Mouse (Mus musculus) left cerebral cortex, adult 9 months (tissue): Measurements from ENCODE around the gene Dhx8.

ENCODE experiments used
- DNase-seq, 2 experiments: peaks; one replicate each; pipeline ENCODE4 v3.0.0; 2022; ENCODE audit warnings: low spot score in 2 of 2

Gene Dhx8

DNA sequence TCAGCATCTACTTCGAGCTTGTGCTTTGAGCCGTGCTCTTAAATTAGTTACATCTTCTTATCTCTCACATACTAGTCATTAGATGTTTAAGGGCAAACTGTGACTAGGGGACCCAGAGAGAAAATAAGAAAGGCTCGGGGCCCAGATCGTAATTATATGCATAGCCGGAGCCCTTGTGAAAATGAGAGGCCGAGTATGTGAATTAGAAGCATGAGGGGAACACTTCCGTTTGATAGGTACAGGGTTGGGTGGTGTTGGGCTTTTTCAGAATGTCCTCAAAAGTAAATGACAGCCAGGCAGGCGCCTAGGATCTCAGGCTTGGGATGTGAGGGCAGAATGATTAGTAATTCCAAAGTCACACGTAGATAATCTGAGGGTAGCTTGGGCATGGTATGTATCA, 877 bp downstream of the Dhx8 start:
- DNase-seq, result no peak

DNA sequence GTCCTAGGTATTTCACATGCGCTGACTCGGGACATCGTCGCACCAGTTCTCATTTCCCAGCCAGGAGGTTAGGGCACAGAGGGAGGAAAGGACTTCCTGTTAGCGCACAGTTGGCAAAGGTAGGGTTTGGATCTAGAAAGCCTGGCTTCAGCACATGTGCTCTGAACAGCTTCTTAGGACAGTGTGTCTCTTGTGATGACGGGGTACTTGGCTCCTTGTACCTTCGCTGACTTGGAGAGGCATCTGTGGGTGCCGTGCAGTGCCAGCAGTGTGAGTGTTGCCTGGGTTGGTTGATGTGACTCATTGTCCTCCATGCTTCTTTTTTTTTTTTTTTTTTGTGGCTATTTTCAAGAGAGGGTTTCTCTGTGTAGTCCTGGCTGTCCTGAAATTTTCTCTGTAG, 23.9 kb downstream of the Dhx8 start:
- DNase-seq, result peak in 1 of 2 experiments; percentile 52

DNA sequence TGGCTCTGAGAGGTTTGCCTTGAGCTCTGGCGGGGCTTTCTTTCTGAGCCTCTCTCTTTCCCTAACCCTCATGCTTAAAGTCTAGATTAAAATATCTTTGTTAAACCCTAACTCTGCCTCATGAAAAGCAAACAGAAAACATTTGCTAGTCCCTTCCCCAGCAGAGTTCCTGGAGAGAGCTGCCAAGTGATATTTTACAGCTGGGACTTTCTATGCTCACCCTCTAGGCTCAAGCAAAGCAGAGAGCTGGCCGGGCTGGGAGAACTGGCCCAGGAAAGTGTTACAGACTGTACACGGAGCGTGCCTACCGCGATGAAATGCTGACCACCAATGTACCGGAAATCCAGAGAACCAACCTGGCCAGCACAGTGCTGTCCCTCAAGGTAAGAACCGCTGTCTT, 24.6 kb downstream of the Dhx8 start:
- DNase-seq, result no peak

DNA sequence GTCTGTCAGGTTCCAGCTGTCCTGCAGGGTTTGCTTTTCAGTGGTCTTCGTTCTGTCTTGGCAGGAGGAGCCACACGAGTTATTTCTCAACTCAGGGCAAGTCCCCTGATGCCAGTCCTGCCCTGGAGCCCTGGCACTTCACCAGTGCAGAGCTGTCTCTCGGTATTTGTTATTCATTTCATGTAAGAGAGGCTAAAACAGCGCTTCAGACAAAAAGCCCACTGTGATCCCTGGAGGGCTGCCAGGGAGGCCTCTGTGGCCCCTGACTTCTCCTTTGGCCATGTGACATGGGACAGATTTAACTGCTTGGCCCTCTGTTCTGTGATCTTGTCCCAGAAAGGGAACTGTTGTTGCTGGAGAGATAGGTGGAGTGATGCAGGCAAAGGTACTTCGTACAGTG, 25.7 kb downstream of the Dhx8 start:
- peak in 1 of 2 experiments; percentile 65 for DNase-seq

DNA sequence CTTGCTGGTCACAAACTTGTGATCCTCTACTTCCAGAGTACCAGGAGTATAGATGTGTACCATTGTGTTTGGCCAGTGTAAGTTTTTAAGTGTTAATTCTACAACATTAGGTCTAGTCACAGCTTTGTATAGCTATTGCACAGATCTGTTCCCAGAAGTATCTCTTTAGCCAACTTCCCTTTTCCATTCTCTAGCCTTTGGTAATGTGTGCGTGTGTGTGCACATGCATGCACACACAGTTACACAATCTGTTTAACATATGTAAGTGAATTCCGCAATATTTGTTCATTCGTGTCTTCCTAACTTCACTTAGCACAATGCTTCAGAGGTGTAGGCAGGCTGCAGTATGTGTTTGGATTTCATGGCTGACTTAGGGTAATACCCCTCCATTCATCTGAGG, 26.8 kb downstream of the Dhx8 start:
- DNase-seq, result no peak

DNA sequence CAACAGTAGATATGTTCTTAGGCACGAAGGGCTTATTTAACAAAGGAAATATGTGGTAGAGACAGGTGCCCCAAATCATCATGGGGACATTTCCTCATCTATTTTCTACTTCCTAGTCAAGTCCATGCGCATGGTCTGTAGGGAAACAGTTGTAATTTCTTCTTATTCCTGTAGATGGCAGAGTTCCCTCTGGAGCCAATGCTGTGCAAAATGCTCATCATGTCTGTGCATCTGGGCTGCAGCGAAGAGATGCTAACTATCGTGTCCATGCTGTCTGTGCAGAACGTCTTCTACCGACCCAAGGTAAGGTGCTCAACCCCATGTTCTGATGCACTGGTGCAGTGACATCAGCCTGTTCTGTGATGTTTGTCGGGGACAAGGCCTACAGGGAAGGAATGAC, 31.0 kb downstream of the Dhx8 start:
- DNase-seq, result peak in 1 of 2 experiments; percentile 54

DNA sequence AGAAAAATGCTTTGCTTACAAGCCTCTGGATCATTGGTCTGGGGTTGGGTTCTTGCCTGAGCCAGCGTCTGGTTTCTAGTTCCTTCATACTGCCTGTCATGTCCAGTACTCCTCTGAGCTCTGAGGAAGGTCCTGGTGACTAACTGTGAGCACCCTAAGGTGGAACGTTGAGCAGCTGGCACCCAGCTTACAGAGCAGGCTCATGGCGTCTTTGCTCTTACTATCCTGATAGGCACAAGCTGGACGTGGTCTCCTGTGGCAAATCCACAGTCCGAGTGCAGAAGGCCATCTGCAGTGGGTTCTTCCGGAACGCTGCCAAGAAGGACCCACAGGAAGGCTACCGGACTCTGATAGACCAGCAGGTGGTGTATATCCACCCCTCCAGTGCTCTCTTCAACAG, 31.8 kb downstream of the Dhx8 start:
- DNase-seq, result no peak

DNA sequence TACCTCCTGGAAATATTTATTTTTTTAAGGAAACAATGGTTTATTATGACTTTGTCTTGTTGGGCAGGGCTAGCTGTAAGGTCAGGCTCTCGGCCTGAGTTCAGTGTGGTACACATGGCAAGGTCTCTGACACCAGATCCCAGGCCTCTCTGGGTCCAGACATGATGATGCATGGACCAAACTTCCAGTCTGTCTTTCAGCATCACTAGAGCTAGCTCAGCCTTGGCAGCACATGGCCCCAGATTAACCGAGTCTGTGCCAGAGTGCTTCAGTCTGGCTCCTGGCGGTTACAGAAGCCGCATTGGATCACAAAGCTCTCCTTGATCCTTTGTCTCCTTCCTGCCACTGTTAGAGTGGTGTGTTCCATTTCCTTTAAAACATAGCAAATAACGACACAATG, 34.6 kb downstream of the Dhx8 start:
- DNase-seq, result no peak

DNA sequence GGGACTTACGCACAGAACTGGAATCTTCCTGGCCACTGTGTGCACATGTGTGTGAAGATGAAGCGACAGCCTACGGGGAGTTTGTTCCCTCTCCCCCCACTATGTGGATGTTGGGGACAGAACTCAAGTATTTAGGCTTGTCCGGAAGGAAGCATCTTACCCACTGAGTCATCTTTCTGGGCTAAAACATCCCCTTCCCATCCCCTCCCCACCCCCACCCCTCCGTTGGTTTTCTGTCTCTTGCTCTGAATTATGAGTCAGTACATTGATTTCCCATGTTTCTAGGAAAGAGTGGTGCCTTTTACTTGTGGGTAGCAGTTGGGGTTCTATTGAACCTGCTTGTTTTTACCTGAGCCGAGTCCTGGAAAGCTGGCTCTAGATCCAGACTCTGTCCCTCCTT, 36.0 kb downstream of the Dhx8 start:
- no peak for DNase-seq

DNA sequence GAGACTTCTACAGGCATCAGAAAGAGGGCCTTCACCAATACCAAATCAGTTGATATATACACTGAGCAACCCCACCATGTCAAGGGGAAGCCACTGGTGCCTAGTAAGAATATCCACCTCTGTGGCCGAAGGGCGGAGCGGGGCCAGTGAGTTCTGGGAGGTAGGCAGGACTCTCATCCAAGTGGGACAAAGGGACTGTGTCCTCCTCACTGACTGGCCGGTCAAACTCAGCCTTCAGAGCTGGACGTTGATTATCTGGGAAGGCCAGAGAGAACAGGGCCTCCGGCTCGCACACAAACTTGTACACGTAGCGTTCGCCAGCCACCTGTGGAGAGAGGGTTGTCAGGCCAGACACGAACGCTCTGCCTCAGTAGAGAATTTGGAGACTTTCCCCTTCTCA, 37.5 kb downstream of the Dhx8 start:
- DNase-seq, result no peak

DNA sequence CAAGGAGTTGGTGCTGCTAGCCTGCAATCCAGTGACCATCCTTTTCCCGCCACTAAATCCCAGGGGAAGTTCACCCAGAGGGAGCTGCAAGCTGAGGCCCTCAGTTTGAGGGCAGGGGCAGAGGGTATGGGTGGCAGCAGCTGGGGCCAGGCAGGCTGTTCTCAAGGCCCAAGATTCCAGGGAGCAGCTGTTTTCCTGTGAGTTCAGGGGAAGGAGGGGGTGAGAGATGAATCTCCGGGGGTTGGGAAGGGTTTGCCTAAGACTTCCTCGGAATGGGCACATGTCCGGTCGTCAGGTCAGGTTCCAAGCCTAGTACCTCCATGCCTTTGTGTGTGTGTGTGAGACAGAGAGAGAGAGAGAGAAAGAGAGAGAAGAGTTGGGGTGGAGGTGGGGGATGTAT, 39.3 kb downstream of the Dhx8 start:
- no peak for DNase-seq

DNA sequence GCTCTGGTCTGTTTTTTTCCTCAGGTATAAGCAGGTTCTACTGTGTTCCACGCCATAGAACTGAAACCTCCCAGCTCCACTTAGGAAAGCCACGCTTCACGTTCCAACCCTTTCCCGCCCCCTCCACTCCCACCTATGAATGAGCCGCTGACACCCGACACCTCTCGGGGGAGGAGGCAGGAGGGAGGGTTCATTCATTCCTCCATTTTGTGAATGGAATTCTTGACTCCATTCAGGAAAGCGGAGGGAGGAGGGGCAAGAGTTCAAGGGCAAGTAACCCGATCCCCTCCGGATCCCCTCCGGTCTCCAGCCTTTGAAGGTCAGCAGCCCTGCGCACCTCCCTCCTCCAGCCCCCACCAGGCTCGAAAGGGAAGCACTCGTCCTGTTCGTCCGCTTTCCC, 39.7 kb downstream of the Dhx8 start:
- DNase-seq, result no peak

DNA sequence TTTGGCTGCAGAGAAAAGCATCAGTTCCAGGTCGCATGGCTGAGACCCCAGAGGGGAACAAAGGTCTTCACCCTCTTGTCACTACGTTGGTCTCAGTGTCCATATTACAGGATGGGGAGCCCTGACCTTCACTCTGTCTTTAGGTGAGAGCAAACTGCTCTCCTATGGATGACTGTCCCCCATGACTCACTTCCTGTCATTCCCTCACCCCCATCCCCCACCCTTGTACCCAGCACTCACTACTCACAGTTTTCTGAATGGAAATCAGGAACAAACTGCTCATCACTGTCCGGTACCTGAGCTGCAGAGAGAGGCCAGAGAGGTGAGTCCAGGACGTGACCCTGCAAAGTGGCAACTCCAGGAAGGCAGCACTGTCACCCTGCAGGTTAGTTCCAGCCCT, 44.1 kb downstream of the Dhx8 start:
- no peak for DNase-seq

DNA sequence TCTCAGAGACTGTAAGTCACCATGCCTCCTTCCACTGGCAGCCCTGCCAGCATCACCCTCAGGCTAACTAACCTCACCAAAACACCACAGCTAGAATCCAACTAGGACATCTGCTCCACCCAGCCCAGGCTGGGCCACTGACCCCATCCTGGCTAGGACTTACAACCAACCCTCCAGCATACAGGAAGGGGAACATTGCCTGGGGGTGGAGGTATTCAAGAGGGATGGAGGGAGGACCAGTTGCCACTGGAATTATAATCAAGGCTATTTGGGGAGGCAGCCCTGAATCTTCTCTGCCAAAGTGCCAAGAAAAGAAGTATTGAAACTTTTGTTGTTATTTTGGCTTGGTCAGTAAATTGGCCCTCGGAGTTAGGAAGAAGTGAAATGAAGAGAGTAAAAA, 50.4 kb downstream of the Dhx8 start:
- peak in 1 of 2 experiments; percentile 22 for DNase-seq

DNA sequence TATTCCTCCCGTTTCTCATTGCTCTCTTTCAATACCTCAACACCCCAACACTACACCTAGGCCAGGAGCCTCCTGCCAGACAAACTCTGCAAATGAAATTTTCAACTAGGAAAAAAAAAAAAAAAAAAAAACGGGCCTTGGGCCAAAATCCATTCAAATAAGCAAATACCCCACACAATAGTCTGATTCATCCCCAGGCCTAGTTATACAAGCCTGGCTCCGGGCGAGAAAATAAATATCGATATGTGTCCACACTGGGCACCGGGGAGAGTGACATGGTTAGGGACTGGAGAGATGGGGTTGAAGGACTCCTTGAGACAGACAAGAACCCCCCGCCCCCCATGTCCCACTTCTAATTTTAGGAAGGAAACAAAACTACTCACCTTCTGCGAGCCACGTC, 50.9 kb downstream of the Dhx8 start:
- no peak for DNase-seq

DNA sequence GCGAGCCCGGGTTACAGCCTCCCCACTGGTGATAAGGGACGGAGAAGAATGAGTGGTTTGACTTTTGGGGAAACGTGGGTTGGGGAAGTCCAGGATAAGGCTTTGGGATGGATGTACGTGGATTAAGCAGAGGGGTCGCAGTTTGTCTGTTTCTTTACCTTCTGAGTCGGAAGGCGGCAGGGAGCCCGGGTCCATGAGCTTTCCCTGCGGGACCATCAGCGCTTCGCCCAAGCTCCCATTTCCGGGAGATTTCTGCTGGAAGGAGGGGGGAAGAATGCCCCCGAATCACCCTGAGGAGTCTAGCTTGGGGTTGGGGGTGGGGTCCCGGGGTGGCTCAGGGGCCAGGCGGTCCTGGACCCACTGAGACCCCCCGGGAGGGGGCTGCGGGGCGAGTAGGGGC, 51.4 kb downstream of the Dhx8 start:
- DNase-seq, result no peak

DNA sequence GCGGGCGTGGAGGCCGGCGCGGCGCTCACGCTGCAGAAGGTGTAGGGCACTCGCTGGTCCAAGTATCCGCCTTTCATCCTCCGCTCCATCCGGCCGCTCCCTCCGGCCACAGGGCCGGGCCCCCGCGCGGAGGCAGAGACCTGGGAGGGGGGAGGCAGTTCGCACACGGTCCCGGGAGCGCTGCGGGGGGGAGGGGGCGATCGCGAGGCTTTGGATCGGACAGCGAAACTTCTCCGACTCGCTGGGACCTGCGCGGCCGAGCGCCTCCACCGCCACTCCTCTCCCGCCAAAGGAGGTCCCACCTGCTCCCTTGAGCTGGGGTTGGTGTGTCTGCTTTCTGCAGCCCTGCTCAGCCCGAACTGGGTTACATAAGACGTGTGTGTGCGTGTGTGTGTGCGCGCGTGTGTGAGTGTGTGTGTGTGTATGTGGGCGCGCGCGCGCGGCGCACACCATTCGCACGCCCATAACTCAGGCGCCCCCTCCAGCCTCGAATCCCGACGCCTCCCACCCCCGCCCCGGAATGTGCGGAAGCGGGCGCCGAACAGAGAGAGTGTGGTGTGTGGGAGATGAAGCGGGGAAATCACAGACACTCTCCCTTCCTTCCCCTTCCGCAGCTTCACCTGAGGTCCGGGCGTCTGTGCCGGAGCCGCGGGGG, 51.9 kb downstream of the Dhx8 start:
- DNase-seq, result peak in 1 of 2 experiments; percentile 47

DNA sequence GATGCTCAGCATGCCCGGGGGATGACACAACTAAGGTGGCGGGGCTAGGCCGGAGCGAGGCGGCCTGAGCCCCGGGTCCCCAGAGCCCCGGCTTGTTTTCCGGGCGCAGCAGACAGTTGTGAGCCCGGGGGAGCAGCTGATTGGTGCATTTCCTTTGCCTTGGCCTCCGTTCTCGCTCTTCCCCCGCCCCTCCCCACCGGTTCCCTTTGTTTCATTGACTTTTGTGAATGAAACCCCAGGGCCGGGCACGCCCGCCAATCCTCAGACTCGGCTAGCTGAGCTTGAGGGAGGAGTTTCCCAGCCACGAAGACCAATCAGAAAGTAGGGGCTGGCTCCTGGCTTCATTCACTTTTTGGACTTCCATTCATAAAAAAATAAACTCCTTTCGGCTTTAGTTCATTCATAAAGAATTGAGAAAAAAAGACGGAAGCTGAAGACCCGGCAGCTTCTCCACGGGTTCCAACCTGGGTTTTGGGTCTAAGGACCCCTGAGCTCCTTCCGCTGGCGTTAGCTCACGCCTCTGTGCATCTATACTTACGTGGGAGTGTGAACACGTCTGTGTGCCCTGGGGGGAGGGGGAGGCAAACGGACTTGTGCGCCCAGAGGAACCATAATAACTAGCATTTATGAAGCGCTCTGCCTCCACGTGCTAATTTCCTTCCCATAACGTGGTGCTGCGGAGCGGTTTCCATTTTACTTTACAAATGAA, 52.6 kb downstream of the Dhx8 start, which contains the start of gene Etv4:
TSS of gene Etv4 (minus strand) at position 229 of the 709 bp plus-strand sequence.
- DNase-seq, result peak; percentile 80 to 89

DNA sequence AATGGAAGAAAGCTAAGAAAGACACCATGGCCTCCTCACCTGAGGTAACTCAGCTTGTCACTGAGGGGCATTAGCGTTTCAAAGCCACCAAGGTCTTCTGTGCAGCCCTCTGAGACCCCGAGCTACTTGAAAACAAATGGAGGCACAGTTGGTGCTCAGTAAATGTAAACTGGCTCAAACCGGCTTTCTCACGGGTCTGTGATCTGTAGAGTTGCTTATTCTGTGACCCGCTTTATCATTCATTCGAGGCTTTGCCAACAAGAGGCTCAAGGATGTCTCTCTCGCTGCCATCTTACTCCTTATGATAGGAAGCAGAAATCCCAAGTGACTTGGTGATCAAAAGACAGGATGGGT, 53.1 kb downstream of the Dhx8 start:
- no peak for DNase-seq

DNA sequence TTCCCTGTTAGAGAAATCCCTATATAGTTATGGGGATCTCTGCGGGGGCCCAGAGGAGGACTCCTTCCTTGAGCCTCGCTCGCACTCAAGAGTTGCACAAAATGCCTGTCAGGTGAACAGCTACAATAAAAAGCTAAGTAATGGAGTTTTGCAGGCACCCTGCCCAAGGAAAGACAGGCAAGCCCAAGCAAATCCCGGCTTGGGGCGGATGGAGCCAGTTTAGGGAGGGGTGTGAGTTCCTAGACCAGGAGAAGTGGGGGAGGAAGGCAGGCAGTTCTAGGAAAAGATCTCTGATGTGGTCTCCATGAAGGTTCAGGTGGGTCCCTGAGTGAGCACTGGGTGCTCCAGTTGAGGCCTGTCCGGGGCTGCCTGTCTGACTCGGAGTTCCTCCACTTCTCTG, 53.9 kb downstream of the Dhx8 start:
- no peak for DNase-seq

DNA sequence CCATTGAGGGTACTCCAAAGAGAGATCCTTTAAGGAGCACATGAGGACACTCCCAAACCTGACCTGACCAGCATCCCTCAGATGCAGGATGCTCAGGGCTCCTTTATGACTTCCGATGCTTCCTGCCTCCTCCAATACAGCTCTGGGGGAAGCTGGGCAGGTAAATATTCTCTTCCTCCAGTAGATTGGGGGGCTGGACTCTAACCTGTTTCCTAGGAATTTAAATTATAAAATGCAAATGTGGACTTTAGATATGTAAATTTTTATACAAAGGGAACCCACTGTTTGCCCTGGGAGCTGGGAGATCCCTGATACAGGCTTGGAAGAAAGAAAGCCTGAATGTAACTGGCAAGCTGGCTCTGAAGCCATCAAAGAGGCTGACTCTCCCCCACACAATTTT, 54.7 kb downstream of the Dhx8 start:
- DNase-seq, result no peak

DNA sequence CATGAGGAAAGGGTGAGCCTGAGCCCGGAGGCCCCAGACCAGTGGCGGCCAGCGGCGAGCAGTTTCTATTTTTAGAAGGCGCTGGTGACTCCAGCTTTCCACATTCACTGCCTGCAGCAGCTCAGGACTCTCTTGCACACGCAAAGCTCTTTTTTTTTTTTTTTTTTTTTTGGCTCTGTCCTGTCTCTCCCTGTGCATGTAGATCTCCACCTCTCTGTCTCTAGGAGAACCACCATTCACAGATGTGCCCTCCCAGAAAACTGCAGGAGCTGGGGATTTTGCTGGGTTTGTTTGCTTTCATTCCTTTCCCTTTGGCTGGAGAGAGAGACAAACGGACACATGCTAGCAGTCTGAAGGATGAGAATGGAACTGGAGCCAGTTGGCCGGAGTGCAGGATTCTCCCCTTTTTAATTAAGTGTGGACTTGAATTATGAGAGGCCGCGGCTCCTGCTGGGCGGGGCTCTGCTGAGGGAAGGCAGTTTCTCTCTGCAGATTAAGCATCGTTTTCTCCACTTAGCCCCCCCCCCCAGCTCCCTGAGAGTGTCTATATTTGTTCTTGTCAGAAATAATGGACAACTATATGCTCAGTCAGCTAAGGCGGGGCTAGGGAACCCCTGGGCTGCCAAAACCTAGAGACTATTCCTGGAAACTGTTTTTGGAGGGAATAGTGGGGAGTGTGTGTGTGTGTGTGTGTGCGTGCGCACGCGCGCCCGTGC, 58.2 kb downstream of the Dhx8 start:
- no peak for DNase-seq

DNA sequence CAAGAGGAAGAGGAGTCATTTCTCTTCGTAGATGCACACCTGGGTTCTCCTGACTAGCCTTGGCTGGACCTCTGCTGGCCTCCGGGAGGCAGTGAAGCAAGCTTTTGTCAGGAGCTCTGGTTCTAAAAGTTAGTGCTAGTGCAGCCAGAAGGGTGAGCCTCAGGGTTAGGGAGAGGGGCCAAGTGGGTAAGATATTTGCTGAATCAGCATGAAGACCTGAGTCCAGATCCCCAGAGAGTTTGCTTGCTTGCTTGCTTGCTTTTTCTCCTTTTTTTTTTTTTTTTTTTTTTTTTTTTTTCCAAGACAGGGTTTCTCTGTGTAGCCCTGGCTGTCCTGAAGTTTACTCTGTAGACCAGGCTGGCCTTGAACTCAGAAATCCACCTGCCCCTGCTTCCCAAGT, 64.6 kb downstream of the Dhx8 start:
- DNase-seq, result no peak
